Comparison of ENCODE assay signal across 10 mouse cellular contexts in genomic region chr5:100032107-100032506, GRCm38 (mm10). TPM values are rescaled to one million over a fixed set of nuclear protein-coding genes. Genes with fewer than 3 reads are reported as not detected.
DNase-seq lines count a peak whose midpoint lies in the region; ATAC-seq and TF ChIP-seq lines count a peak whose summit lies in the region.
"Had no signal": no experiment of that assay in that cellular context is flagged by ENCODE, and none has a peak within 500 bp of the region (broad histone marks: within the 10 kb centered on the region; RNA-seq: fewer than 3 reads in every experiment).

No protein-coding gene starts in this region.

- no peaks in the 10 kb centered on the region for H3K27me3 ChIP-seq in intestine, postnatal 0 days (replicated peaks; ENCODE audit: control insufficient read depth, insufficient read depth, low read length)
- H3K27me3 ChIP-seq in intestine, embryonic 16.5 days (replicated peaks; ENCODE audit: control insufficient read depth, insufficient read depth, low read length) = no peaks in the 10 kb centered on the region
- no peaks in the 10 kb centered on the region for H3K27me3 ChIP-seq in limb, embryonic 14.5 days (ENCODE audit: control insufficient read depth, insufficient read depth, low read length)
- H3K27me3 ChIP-seq in kidney, embryonic 15.5 days = no peaks in the 10 kb centered on the region

- 100% methylated on average over 2 of the region's 2 CpGs for WGBS in intestine, postnatal 0 days
- WGBS in intestine, embryonic 16.5 days = 87% methylated on average over 2 of the region's 2 CpGs
- WGBS in limb, embryonic 14.5 days = 93% methylated on average over 2 of the region's 2 CpGs
- 91% methylated on average over 2 of the region's 2 CpGs for WGBS in kidney, embryonic 15.5 days

- peaks cover 24% of the 10 kb centered on the region for H3K36me3 ChIP-seq in intestine, postnatal 0 days (ENCODE audit: control insufficient read depth, insufficient read depth)
- peaks cover 14% of the 10 kb centered on the region; the same call in 1 of the 2 replicates for H3K36me3 ChIP-seq in intestine, embryonic 16.5 days (ENCODE audit: control insufficient read depth, insufficient read depth, low read length)
- peaks cover 56% of the 10 kb centered on the region for H3K36me3 ChIP-seq in limb, embryonic 14.5 days (ENCODE audit: control insufficient read depth, insufficient read depth, low read length)
- H3K36me3 ChIP-seq in kidney, embryonic 15.5 days = peaks cover 55% of the 10 kb centered on the region

- peak; percentile 32; the same call in 1 of the 2 replicates for ATAC-seq in intestine, postnatal 0 days
- ATAC-seq in intestine, embryonic 16.5 days = no peak
- ATAC-seq in limb, embryonic 14.5 days (ENCODE audit: low FRiP score, low read depth) = 0 out of 2 replicates have a peak, but pooled peaks have one; percentile 14
- ATAC-seq in kidney, embryonic 15.5 days (replicated peaks; ENCODE audit: low FRiP score) = no peak

- DNase-seq in A20 (ENCODE audit: low read depth, low spot score) (peak; percentile 49), ES-CJ7 (ENCODE audit: low read depth, low spot score) (peak; percentile 52)
- DNase-seq in limb, embryonic 14.5 days (ENCODE audit: low spot score) = no peak
- no peak for DNase-seq in spleen, postnatal 10 days (ENCODE audit: low spot score in 2 of 2)
- no peak for DNase-seq in testis, postnatal 14 days (ENCODE audit: low spot score)
- DNase-seq: kidney, postnatal 14 days; lung, postnatal 4 days had no signal

- peak; percentile 32; the same call in 1 of the 2 replicates for TF ChIP-seq CTCF in intestine, postnatal 0 days (IDR thresholded peaks at IDR 0.05; ENCODE audit: low read depth)

- H3K4me1 ChIP-seq in intestine, postnatal 0 days (replicated peaks; ENCODE audit: control insufficient read depth, insufficient read depth, low read length) = no peaks in the 10 kb centered on the region
- peaks cover 17% of the 10 kb centered on the region for H3K4me1 ChIP-seq in intestine, embryonic 16.5 days (ENCODE audit: control insufficient read depth, insufficient read depth, low read length)
- peaks cover 8% of the 10 kb centered on the region for H3K4me1 ChIP-seq in limb, embryonic 14.5 days (ENCODE audit: control insufficient read depth, insufficient read depth, low read length)
- H3K4me1 ChIP-seq in kidney, embryonic 15.5 days = peaks cover 24% of the 10 kb centered on the region

- no peak overlapping the region for H3K4me3 ChIP-seq in intestine, postnatal 0 days (ENCODE audit: low read depth, low read length)
- no peak overlapping the region for H3K4me3 ChIP-seq in intestine, embryonic 16.5 days (ENCODE audit: low read length)
- H3K4me3 ChIP-seq in limb, embryonic 14.5 days (replicated peaks; ENCODE audit: low read length) = no peak overlapping the region
- H3K4me3 ChIP-seq in kidney, embryonic 15.5 days (replicated peaks) = no peak overlapping the region

- TF ChIP-seq POLR2A in limb, embryonic 14.5 days (IDR thresholded peaks at IDR 0.05; ENCODE audit: borderline replicate concordance, extremely low read depth, insufficient read depth, insufficient read length) = no peak

- H3K9ac ChIP-seq in intestine, postnatal 0 days (ENCODE audit: low read depth, low read length) = no peak overlapping the region
- no peak overlapping the region for H3K9ac ChIP-seq in intestine, embryonic 16.5 days (ENCODE audit: low read depth, low read length)
- H3K9ac ChIP-seq in limb, embryonic 14.5 days (ENCODE audit: low read depth, low read length, severe bottlenecking) = no peak overlapping the region
- H3K9ac ChIP-seq in kidney, embryonic 15.5 days = no peak overlapping the region

- no peak overlapping the region for H3K27ac ChIP-seq in intestine, postnatal 0 days (ENCODE audit: low read depth, low read length)
- H3K27ac ChIP-seq in intestine, embryonic 16.5 days (ENCODE audit: low read length) = no peak overlapping the region
- H3K27ac ChIP-seq in limb, embryonic 14.5 days (replicated peaks; ENCODE audit: low read depth, low read length) = no peak overlapping the region
- H3K27ac ChIP-seq in kidney, embryonic 15.5 days = no peak overlapping the region

- H3K4me2 ChIP-seq in intestine, postnatal 0 days (replicated peaks; ENCODE audit: low read depth) = no peak overlapping the region
- H3K4me2 ChIP-seq in intestine, embryonic 16.5 days (ENCODE audit: low read depth, low read length) = no peak overlapping the region
- H3K4me2 ChIP-seq in limb, embryonic 14.5 days (replicated peaks; ENCODE audit: low read depth, low read length, severe bottlenecking) = no peak overlapping the region
- H3K4me2 ChIP-seq in kidney, embryonic 15.5 days = no peak overlapping the region

- H3K9me3 ChIP-seq in intestine, postnatal 0 days (ENCODE audit: control insufficient read depth) = no peaks in the 10 kb centered on the region
- no peaks in the 10 kb centered on the region for H3K9me3 ChIP-seq in intestine, embryonic 16.5 days (ENCODE audit: control insufficient read depth, low read length)
- H3K9me3 ChIP-seq in limb, embryonic 14.5 days (ENCODE audit: control insufficient read depth, low read length) = no peaks in the 10 kb centered on the region
- no peaks in the 10 kb centered on the region for H3K9me3 ChIP-seq in kidney, embryonic 15.5 days (replicated peaks)

RNA-seq across cellular contexts. Expression of gene Hnrnpdl, which starts 7.4 kb away (rescaled TPM):
- 61.6 and 63.2 TPM in 2 replicates for polyA plus RNA-seq in intestine, postnatal 0 days (2015; fragmentation: Nextera tagmentation; extraction: Ambion mirVana)
- polyA plus RNA-seq in intestine, embryonic 16.5 days (2015; fragmentation: Nextera tagmentation; extraction: Ambion mirVana) = 90.9 and 102 TPM in 2 replicates
- polyA plus RNA-seq in limb, embryonic 14.5 days (2012; rRNA removed) = 420 and 454 TPM in 2 replicates
- 184 and 200 TPM in 2 replicates for polyA plus RNA-seq in limb, embryonic 14.5 days (2014; fragmentation: Nextera tagmentation; extraction: Ambion mirVana)
- 168 and 169 TPM in 2 replicates for polyA plus RNA-seq in kidney, embryonic 15.5 days (2015; fragmentation: Nextera tagmentation; extraction: Ambion mirVana)

RNA-seq across cellular contexts. Expression of gene Enoph1, which starts 7.7 kb away (rescaled TPM):
- 26.6 TPM in 2 replicates for polyA plus RNA-seq in intestine, postnatal 0 days (2015; fragmentation: Nextera tagmentation; extraction: Ambion mirVana)
- 49.2 and 53.7 TPM in 2 replicates for polyA plus RNA-seq in intestine, embryonic 16.5 days (2015; fragmentation: Nextera tagmentation; extraction: Ambion mirVana)
- polyA plus RNA-seq in limb, embryonic 14.5 days (2012; rRNA removed) = 50.5 and 52.1 TPM in 2 replicates
- 39.1 and 42.8 TPM in 2 replicates for polyA plus RNA-seq in limb, embryonic 14.5 days (2014; fragmentation: Nextera tagmentation; extraction: Ambion mirVana)
- polyA plus RNA-seq in kidney, embryonic 15.5 days (2015; fragmentation: Nextera tagmentation; extraction: Ambion mirVana) = 48.1 and 48.7 TPM in 2 replicates

RNA-seq across cellular contexts. Expression of gene 4930524J08Rik, which starts 53.2 kb away (rescaled TPM):
- 1.5 and 2.4 TPM in 2 replicates for polyA plus RNA-seq in intestine, postnatal 0 days (2015; fragmentation: Nextera tagmentation; extraction: Ambion mirVana)
- polyA plus RNA-seq in intestine, embryonic 16.5 days (2015; fragmentation: Nextera tagmentation; extraction: Ambion mirVana) = 0.89 and 1.0 TPM in 2 replicates
- polyA plus RNA-seq in limb, embryonic 14.5 days (2012; rRNA removed) = 6.6 and 7.7 TPM in 2 replicates
- 2.0 and 2.4 TPM in 2 replicates for polyA plus RNA-seq in limb, embryonic 14.5 days (2014; fragmentation: Nextera tagmentation; extraction: Ambion mirVana)
- 1.9 and 2.6 TPM in 2 replicates for polyA plus RNA-seq in kidney, embryonic 15.5 days (2015; fragmentation: Nextera tagmentation; extraction: Ambion mirVana)

RNA-seq across cellular contexts. Expression of gene Hnrnpd, which starts 53.4 kb away (rescaled TPM):
- 66.5 and 67.1 TPM in 2 replicates for polyA plus RNA-seq in intestine, postnatal 0 days (2015; fragmentation: Nextera tagmentation; extraction: Ambion mirVana)
- polyA plus RNA-seq in intestine, embryonic 16.5 days (2015; fragmentation: Nextera tagmentation; extraction: Ambion mirVana) = 32.8 and 37.0 TPM in 2 replicates
- polyA plus RNA-seq in limb, embryonic 14.5 days (2012; rRNA removed) = 224 and 369 TPM in 2 replicates
- 168 and 184 TPM in 2 replicates for polyA plus RNA-seq in limb, embryonic 14.5 days (2014; fragmentation: Nextera tagmentation; extraction: Ambion mirVana)
- polyA plus RNA-seq in kidney, embryonic 15.5 days (2015; fragmentation: Nextera tagmentation; extraction: Ambion mirVana) = 207 and 231 TPM in 2 replicates

Comparison
In these comparisons a context has a peak if more than half of its experiments do, and no peak if none do; other contexts are left out.
1. ATAC-seq: peak in intestine, postnatal 0 days (single experiment) and limb, embryonic 14.5 days (single experiment); none in intestine, embryonic 16.5 days (single experiment) and kidney, embryonic 15.5 days (single experiment).
2. DNase-seq: peak in A20 (single experiment) and ES-CJ7 (single experiment); none in limb, embryonic 14.5 days (single experiment), spleen, postnatal 10 days (0 of 2) and testis, postnatal 14 days (single experiment).